Mouse (Mus musculus): ENCODE measurements around the gene 4930507D05Rik. TPM values are rescaled to one million over a fixed set of nuclear protein-coding genes. Genes with fewer than 3 reads are reported as not detected.
A peak's percentile ranks its signal among the peaks of the same experiment; 100 is the strongest.
"Not testable (repeated sequence)": the region's sequence is repeated elsewhere in the genome, so short reads cannot be mapped to it uniquely, and the experiment has no call there.

Gene 4930507D05Rik
- total RNA-seq (2015): not detected in 2 replicates
- 0.69 TPM in 1 of 2 replicates, not detected in the other for total RNA-seq (2017)

- ATAC-seq (ENCODE audit: poor library complexity, severe bottlenecking): peak; percentile 95
Measured at GRCm38 (mm10) chr10:62449364-62450279, at the start of gene 4930507D05Rik, which contains the start of gene Supv3l1. 4930507D05Rik (plus strand) TSS chr10:62449489. Supv3l1 (minus strand) TSS chr10:62449738.

GRCm38 (mm10) chr10:62401641-62402111 lies 47.6 kb upstream of the 4930507D05Rik start:
- ATAC-seq (ENCODE audit: poor library complexity, severe bottlenecking): no peak

- no peak for ATAC-seq (ENCODE audit: poor library complexity, severe bottlenecking)
Measured at GRCm38 (mm10) chr10:62404901-62405300, 44.4 kb upstream of the 4930507D05Rik start.

GRCm38 (mm10) chr10:62410943-62411342 lies 38.3 kb upstream of the 4930507D05Rik start:
- ATAC-seq (ENCODE audit: poor library complexity, severe bottlenecking): peak; percentile 92

GRCm38 (mm10) chr10:62411431-62412410 lies 37.6 kb upstream of the 4930507D05Rik start:
- ATAC-seq (ENCODE audit: poor library complexity, severe bottlenecking): no peak

- no peak for ATAC-seq (ENCODE audit: poor library complexity, severe bottlenecking)
Measured at GRCm38 (mm10) chr10:62412906-62413605, 36.2 kb upstream of the 4930507D05Rik start.

GRCm38 (mm10) chr10:62413606-62413982 lies 35.7 kb upstream of the 4930507D05Rik start:
- no peak for ATAC-seq (ENCODE audit: poor library complexity, severe bottlenecking)

- ATAC-seq (ENCODE audit: poor library complexity, severe bottlenecking): no peak
Measured at GRCm38 (mm10) chr10:62418831-62419356, 30.4 kb upstream of the 4930507D05Rik start.

- ATAC-seq (ENCODE audit: poor library complexity, severe bottlenecking): no peak
Measured at GRCm38 (mm10) chr10:62419422-62419821, 29.9 kb upstream of the 4930507D05Rik start.

GRCm38 (mm10) chr10:62420399-62420798 lies 28.9 kb upstream of the 4930507D05Rik start:
- no peak for ATAC-seq (ENCODE audit: poor library complexity, severe bottlenecking)

- ATAC-seq (ENCODE audit: poor library complexity, severe bottlenecking): no peak
Measured at GRCm38 (mm10) chr10:62421127-62421526, 28.2 kb upstream of the 4930507D05Rik start.

- ATAC-seq (ENCODE audit: poor library complexity, severe bottlenecking): no peak
Measured at GRCm38 (mm10) chr10:62422255-62422654, 27.0 kb upstream of the 4930507D05Rik start, which contains the start of gene Hkdc1. Hkdc1 (minus strand) TSS chr10:62422491.

GRCm38 (mm10) chr10:62425081-62425871 lies 24.0 kb upstream of the 4930507D05Rik start:
- no peak for ATAC-seq (ENCODE audit: poor library complexity, severe bottlenecking)

GRCm38 (mm10) chr10:62430427-62430826 lies 18.9 kb upstream of the 4930507D05Rik start:
- ATAC-seq (ENCODE audit: poor library complexity, severe bottlenecking): peak; percentile 80

- ATAC-seq (ENCODE audit: poor library complexity, severe bottlenecking): no peak
Measured at GRCm38 (mm10) chr10:62450280-62450640, 971 bp downstream of the 4930507D05Rik start.

- ATAC-seq (ENCODE audit: poor library complexity, severe bottlenecking): not testable (repeated sequence)
Measured at GRCm38 (mm10) chr10:62452001-62452400, 2.7 kb downstream of the 4930507D05Rik start.

GRCm38 (mm10) chr10:62461321-62461720 lies 12.0 kb downstream of the 4930507D05Rik start:
- ATAC-seq (ENCODE audit: poor library complexity, severe bottlenecking): no peak

- ATAC-seq (ENCODE audit: poor library complexity, severe bottlenecking): no peak
Measured at GRCm38 (mm10) chr10:62469736-62470135, 20.4 kb downstream of the 4930507D05Rik start.

GRCm38 (mm10) chr10:62471105-62471504 lies 21.8 kb downstream of the 4930507D05Rik start:
- no peak for ATAC-seq (ENCODE audit: poor library complexity, severe bottlenecking)

Data from megakaryocyte, adult 5-6 weeks (primary cell).